Mouse (Mus musculus) liver, postnatal 0 days (tissue): ENCODE measurements around the gene Nudt5. TPM values are rescaled to one million over a fixed set of nuclear protein-coding genes. Genes with fewer than 3 reads are reported as not detected.

ENCODE experiments used
- ATAC-seq: fragments of 200-750 bp; cut with Nextera tagmentation; 2 replicates; pipeline ENCODE4 v1.8.0; 2017; ENCODE audit warnings: mild to moderate bottlenecking, moderate library complexity
- DNase-seq: peaks from one replicate; pipeline ENCODE4 v3.0.0-alpha.2; 2016
- H3K27ac ChIP-seq: fragments of 300-500 bp; sonication (generic); 2 replicates; pipeline ENCODE4 v1.5.1; 2014; ENCODE audit warnings: antibody characterized with exemption, moderate library complexity, mild to moderate bottlenecking, low read depth
- H3K27me3 ChIP-seq: fragments of 300-500 bp; sonication (generic); 2 replicates; pipeline ENCODE4 v1.6.1; 2014; ENCODE audit warnings: low read length, control low read depth, mixed read lengths; ENCODE audit not compliant: insufficient read depth
- H3K36me3 ChIP-seq: fragments of 300-500 bp; sonication (generic); replicated peaks from 2 replicates; pipeline ENCODE4 v1.6.1; 2014; ENCODE audit warnings: mild to moderate bottlenecking, control low read depth, low read length, moderate library complexity, mixed read lengths; ENCODE audit not compliant: insufficient read depth
- H3K4me1 ChIP-seq: fragments of 300-500 bp; sonication (generic); 2 replicates; pipeline ENCODE4 v1.6.1; 2014; ENCODE audit warnings: antibody characterized with exemption, mild to moderate bottlenecking, control low read depth; ENCODE audit not compliant: insufficient read depth
- H3K4me2 ChIP-seq: fragments of 300-500 bp; sonication (generic); 2 replicates; pipeline ENCODE4 v1.6.1; 2014; ENCODE audit warnings: low read depth, mild to moderate bottlenecking, low read length, moderate library complexity, mixed read lengths
- H3K4me3 ChIP-seq: fragments of 300-500 bp; sonication (generic); 2 replicates; pipeline ENCODE4 v1.5.1; 2014; ENCODE audit warnings: low read depth, low read length
- H3K9ac ChIP-seq: fragments of 300-500 bp; sonication (generic); replicated peaks from 2 replicates; pipeline ENCODE4 v1.6.1; 2014; ENCODE audit warnings: mild to moderate bottlenecking, moderate library complexity
- H3K9me3 ChIP-seq: fragments of 300-500 bp; sonication (generic); 2 replicates; pipeline ENCODE4 v1.6.1; 2016; ENCODE audit warnings: mild to moderate bottlenecking, control low read depth, low read length, mixed read lengths
- CTCF ChIP-seq: sonication (generic); IDR thresholded peaks from 2 replicates; pipeline ENCODE4 v1.5.1; 2016; ENCODE audit warnings: antibody characterized with exemption, low read depth
- EP300 ChIP-seq: IDR thresholded peaks from 2 replicates; pipeline ENCODE4 v1.6.1; 2016; ENCODE audit warnings: antibody characterized with exemption, low read depth, mild to moderate bottlenecking
- WGBS: fragments of 180-500 bp; shearing (Covaris S2); extraction: QIAGEN DNeasy Blood & Tissue Kit; methylation state at CpG from one replicate; pipeline ENCODE4 v1.1.7; 2014; ENCODE audit not compliant: insufficient replicate concordance; 5-methylcytosine and 5-hydroxymethylcytosine counted together
- polyA plus RNA-seq: library from polyadenylated mRNA; unstranded; fragments of >200 nt; fragmentation: Nextera tagmentation; extraction: Ambion mirVana; gene quantifications from 2 replicates; pipeline ENCODE4 v1.2.1, GENCODE M21; 2015

The Nudt5 gene
- polyA plus RNA-seq, 1 experiment from 2014 or later = 25.7 TPM

GRCm38 (mm10) chr2:5889412-5889811 lies 44.6 kb downstream of the Nudt5 start:
- Histone ChIP-seq H3K36me3 (peaks cover 32% of the 10 kb centered on the region), H3K9me3 (no peaks in the 10 kb centered on the region), H3K27me3 (no peaks in the 10 kb centered on the region), H3K4me2 (no peak overlapping the region), H3K9ac (no peak overlapping the region), H3K4me1 (0 out of 2 replicates have a peak, but pooled peaks cover 6% of the 10 kb centered on the region), H3K4me3 (no peak overlapping the region), H3K27ac (no peak overlapping the region)
- 71% methylated on average over 2 of the region's 2 CpGs for WGBS
- TF ChIP-seq CTCF (no peak), EP300 (no peak)
- DNase-seq (no peak), ATAC-seq (no peak)

DNA sequence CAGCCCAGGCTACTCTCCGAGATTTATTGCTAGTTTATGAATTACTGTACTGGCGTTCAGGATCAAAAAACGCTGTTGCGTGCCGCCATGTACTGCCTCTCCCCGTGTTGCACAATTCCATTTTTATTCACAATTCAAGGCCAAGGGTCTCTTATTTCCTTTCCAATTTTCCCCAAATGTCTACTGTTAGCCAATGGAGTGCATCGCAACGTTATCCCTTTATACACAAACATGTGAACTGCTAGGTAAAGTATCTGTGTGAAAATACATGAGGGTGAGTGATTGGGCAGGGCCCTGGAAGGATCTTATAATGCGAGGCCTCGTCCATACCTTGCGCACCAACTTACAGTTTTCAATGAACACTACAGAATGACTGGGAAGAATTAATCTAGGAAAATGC lies 49.5 kb downstream of the Nudt5 start:
- Histone ChIP-seq H3K36me3 (0 out of 2 replicates have a peak, but pooled peaks cover 7% of the 10 kb centered on the region), H3K4me2 (peak overlapping the region; percentile 96), H3K4me3 (peak overlapping the region; percentile 77), H3K27me3 (no peaks in the 10 kb centered on the region), H3K9me3 (no peaks in the 10 kb centered on the region), H3K4me1 (0 out of 2 replicates have a peak, but pooled peaks cover 8% of the 10 kb centered on the region), H3K27ac (no peak overlapping the region), H3K9ac (peak overlapping the region; percentile 92)
- 43% methylated on average over 11 of the region's 11 CpGs for WGBS
- ATAC-seq (no peak), DNase-seq (no peak)
- no peak for TF ChIP-seq CTCF
- no peak for TF ChIP-seq EP300

GRCm38 (mm10) chr2:5894843-5895570 lies 50.2 kb downstream of the Nudt5 start, which contains the start of gene Sec61a2:
Sec61a2 (minus strand) TSS chr2:5895432.
- ATAC-seq = peak; percentile 99
- WGBS = under 1% methylated on average over 57 of the region's 62 CpGs

GRCm38 (mm10) chr2:5900145-5900544 lies 55.3 kb downstream of the Nudt5 start:
- H3K27me3 ChIP-seq = no peaks in the 10 kb centered on the region
- H3K36me3 ChIP-seq = peaks cover 6% of the 10 kb centered on the region; the same call in 1 of the 2 replicates
- H3K27ac ChIP-seq = no peak overlapping the region
- H3K4me1 ChIP-seq = no peaks in the 10 kb centered on the region
- ATAC-seq (no peak), DNase-seq (peak; percentile 31)
- 63% methylated on average over 5 of the region's 5 CpGs for WGBS
- no peaks in the 10 kb centered on the region for H3K9me3 ChIP-seq
- H3K4me3 ChIP-seq = no peak overlapping the region
- H3K9ac ChIP-seq = no peak overlapping the region
- no peak overlapping the region for H3K4me2 ChIP-seq
- peak; percentile 66 for TF ChIP-seq CTCF
- no peak for TF ChIP-seq EP300

More at GRCm38 (mm10) chr2:5894843-5895570, 50.2 kb downstream of the Nudt5 start, which contains the start of gene Sec61a2:
- Histone ChIP-seq H3K36me3 (0 out of 2 replicates have a peak, but pooled peaks cover 7% of the 10 kb centered on the region), H3K27ac (peak within 1 kb of the TSS; percentile 80), H3K9ac (peak within 1 kb of the TSS; percentile 92), H3K4me2 (peak within 1 kb of the TSS; percentile 96), H3K9me3 (no peaks in the 10 kb centered on the region), H3K4me3 (peak within 1 kb of the TSS; percentile 77), H3K4me1 (0 out of 2 replicates have a peak, but pooled peaks cover 8% of the 10 kb centered on the region), H3K27me3 (no peaks in the 10 kb centered on the region)
- peak; percentile 100 for DNase-seq
- TF ChIP-seq CTCF (peak; percentile 35), EP300 (no peak)

DNA sequence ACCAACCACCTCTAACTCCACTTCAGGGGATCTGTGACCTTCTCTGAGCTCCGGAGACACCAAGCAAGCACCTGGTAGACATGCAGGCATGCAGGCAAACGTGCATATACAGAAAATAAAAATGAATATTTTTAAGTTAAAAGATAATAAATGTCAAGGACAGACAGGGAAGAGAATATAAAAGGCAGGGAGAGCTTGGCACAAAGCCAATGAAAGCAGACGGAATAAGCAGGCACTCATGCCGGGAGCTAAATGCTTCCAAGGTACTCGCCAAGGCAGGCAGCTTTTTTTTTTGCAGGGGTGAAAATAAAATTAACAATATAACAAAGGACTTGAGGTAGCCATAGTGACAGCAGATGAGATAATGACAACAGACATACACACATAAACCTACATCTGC lies 61.3 kb downstream of the Nudt5 start:
- WGBS = 64% methylated on average over 5 of the region's 5 CpGs
- H3K9me3 ChIP-seq = no peaks in the 10 kb centered on the region
- no peak for TF ChIP-seq CTCF
- TF ChIP-seq EP300 = no peak
- DNase-seq (no peak), ATAC-seq (no peak)
- no peak overlapping the region for H3K27ac ChIP-seq
- H3K27me3 ChIP-seq = no peaks in the 10 kb centered on the region
- no peaks in the 10 kb centered on the region for H3K4me1 ChIP-seq
- peaks cover 2% of the 10 kb centered on the region; the same call in 1 of the 2 replicates for H3K36me3 ChIP-seq
- H3K4me3 ChIP-seq = no peak overlapping the region
- no peak overlapping the region for H3K4me2 ChIP-seq
- H3K9ac ChIP-seq = no peak overlapping the region

DNA sequence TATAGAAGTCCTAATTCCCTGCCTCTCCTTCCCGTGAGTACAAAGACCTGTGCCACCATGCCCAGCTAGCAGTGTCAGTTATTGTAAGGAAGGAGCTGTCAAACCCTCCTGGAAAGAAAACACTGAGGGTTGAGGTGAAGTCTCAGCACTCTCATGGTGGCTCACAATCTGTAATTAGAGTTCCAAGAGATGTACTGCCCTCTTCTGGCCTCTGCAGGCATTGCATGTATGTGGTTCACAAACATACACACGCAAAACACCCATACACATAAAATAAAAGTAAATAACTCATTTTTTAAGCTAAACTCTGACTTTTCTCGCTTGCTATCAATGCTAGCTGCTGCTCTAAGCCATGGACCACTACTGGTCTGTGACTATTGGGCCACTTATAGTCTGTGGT lies 61.8 kb downstream of the Nudt5 start:
- H3K27ac ChIP-seq = no peak overlapping the region
- no peaks in the 10 kb centered on the region for H3K27me3 ChIP-seq
- no peak overlapping the region for H3K9ac ChIP-seq
- TF ChIP-seq EP300 (no peak), CTCF (peak; percentile 89)
- no peak overlapping the region for H3K4me2 ChIP-seq
- H3K4me1 ChIP-seq = no peaks in the 10 kb centered on the region
- peak; percentile 73 for DNase-seq
- WGBS = 54% methylated on average over 3 of the region's 3 CpGs
- no peaks in the 10 kb centered on the region for H3K9me3 ChIP-seq
- H3K36me3 ChIP-seq = peaks cover 7% of the 10 kb centered on the region; the same call in 1 of the 2 replicates
- no peak for ATAC-seq
- no peak overlapping the region for H3K4me3 ChIP-seq
